Mouse (Mus musculus) forebrain, embryonic 12.5 days (tissue): ENCODE measurements around the gene Il2ra. TPM values are rescaled to one million over a fixed set of nuclear protein-coding genes. Genes with fewer than 3 reads are reported as not detected.

ENCODE experiments used
- ATAC-seq: fragments of 200-750 bp; cut with Nextera tagmentation; 2 replicates; pipeline ENCODE4 v1.8.0; 2017; ENCODE audit warnings: moderate TSS enrichment; ENCODE audit not compliant: low FRiP score
- H3K27ac ChIP-seq: fragments of 300-500 bp; sonication (generic); 2 replicates; pipeline ENCODE4 v1.5.1; 2016; ENCODE audit warnings: mild to moderate bottlenecking
- H3K27me3 ChIP-seq: fragments of 300-500 bp; sonication (generic); 2 replicates; pipeline ENCODE4 v1.6.1; 2016; ENCODE audit warnings: mild to moderate bottlenecking
- H3K36me3 ChIP-seq: fragments of 300-500 bp; sonication (generic); replicated peaks from 2 replicates; pipeline ENCODE4 v1.6.1; 2016; ENCODE audit warnings: mild to moderate bottlenecking
- H3K4me1 ChIP-seq: fragments of 300-500 bp; sonication (generic); 2 replicates; pipeline ENCODE4 v1.6.1; 2016
- H3K4me2 ChIP-seq: fragments of 300-500 bp; sonication (generic); 2 replicates; pipeline ENCODE4 v1.6.1; 2016; ENCODE audit warnings: mild to moderate bottlenecking, moderate library complexity
- H3K4me3 ChIP-seq: fragments of 300-500 bp; sonication (generic); replicated peaks from 2 replicates; pipeline ENCODE4 v1.5.1; 2016; ENCODE audit warnings: mild to moderate bottlenecking
- H3K9ac ChIP-seq: fragments of 300-500 bp; sonication (generic); 2 replicates; pipeline ENCODE4 v1.6.1; 2016; ENCODE audit warnings: mild to moderate bottlenecking
- H3K9me3 ChIP-seq: fragments of 300-500 bp; sonication (generic); 2 replicates; pipeline ENCODE4 v1.6.1; 2016
- WGBS: fragments of 180-500 bp; shearing (Covaris S2); methylation state at CpG from one replicate; pipeline ENCODE4 v1.1.7; 2016; 5-methylcytosine and 5-hydroxymethylcytosine counted together
- polyA plus RNA-seq: library from polyadenylated mRNA; unstranded; fragments of >200 nt; fragmentation: Nextera tagmentation; extraction: Ambion mirVana; gene quantifications from 2 replicates; pipeline ENCODE4 v1.2.1, GENCODE M21; 2016

Il2ra gene
- polyA plus RNA-seq, 1 experiment from 2014 or later = not detected

GRCm38 (mm10) chr2:11654990-11655931, 12.7 kb downstream of the Il2ra start:
- Histone ChIP-seq H3K27me3 (no peaks in the 10 kb centered on the region), H3K4me3 (no peak overlapping the region), H3K27ac (no peak overlapping the region), H3K4me1 (no peaks in the 10 kb centered on the region), H3K9me3 (no peaks in the 10 kb centered on the region), H3K4me2 (no peak overlapping the region), H3K36me3 (no peaks in the 10 kb centered on the region), H3K9ac (no peak overlapping the region)
- ATAC-seq = no peak
- WGBS = 75% methylated on average over 9 of the region's 9 CpGs

DNA sequence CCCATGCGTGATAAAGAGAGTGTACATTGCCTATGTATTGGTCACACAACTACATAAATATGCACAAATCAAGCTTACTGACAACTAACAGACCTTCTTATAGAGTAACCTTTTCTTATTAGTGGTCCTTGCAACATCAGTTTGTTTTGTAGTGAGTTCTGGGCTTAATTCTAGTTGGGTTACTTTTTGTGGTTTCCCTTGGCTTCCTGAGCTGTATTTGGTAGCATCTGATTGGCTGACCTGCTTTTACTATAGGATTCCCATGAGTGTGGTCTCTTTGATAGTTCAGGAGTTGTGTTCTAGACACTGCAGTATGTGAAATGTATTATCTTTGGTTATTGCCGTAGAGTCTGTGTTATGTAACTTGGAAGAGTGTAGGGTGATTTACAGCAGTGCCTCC, 15.0 kb downstream of the Il2ra start:
- H3K4me3 ChIP-seq = no peak overlapping the region
- no peak overlapping the region for H3K27ac ChIP-seq
- WGBS = 95% methylated on average over 2 of the region's 2 CpGs
- H3K4me2 ChIP-seq = no peak overlapping the region
- no peaks in the 10 kb centered on the region for H3K36me3 ChIP-seq
- H3K27me3 ChIP-seq = no peaks in the 10 kb centered on the region
- no peak for ATAC-seq
- no peak overlapping the region for H3K9ac ChIP-seq
- H3K4me1 ChIP-seq = no peaks in the 10 kb centered on the region
- no peaks in the 10 kb centered on the region for H3K9me3 ChIP-seq

GRCm38 (mm10) chr2:11659263-11659662, 16.7 kb downstream of the Il2ra start:
- Histone ChIP-seq H3K9ac (no peak overlapping the region), H3K4me3 (no peak overlapping the region), H3K27ac (no peak overlapping the region), H3K27me3 (no peaks in the 10 kb centered on the region), H3K9me3 (no peaks in the 10 kb centered on the region), H3K4me1 (no peaks in the 10 kb centered on the region), H3K36me3 (no peaks in the 10 kb centered on the region), H3K4me2 (no peak overlapping the region)
- ATAC-seq = no peak
- 31% methylated on average over 2 of the region's 2 CpGs for WGBS

GRCm38 (mm10) chr2:11662143-11662906, 19.7 kb downstream of the Il2ra start:
- H3K27me3 ChIP-seq = no peaks in the 10 kb centered on the region
- no peak overlapping the region for H3K27ac ChIP-seq
- no peak overlapping the region for H3K4me3 ChIP-seq
- H3K4me2 ChIP-seq = no peak overlapping the region
- H3K9ac ChIP-seq = no peak overlapping the region
- WGBS = 89% methylated on average over 6 of the region's 6 CpGs
- ATAC-seq = no peak
- H3K36me3 ChIP-seq = no peaks in the 10 kb centered on the region
- H3K9me3 ChIP-seq = no peaks in the 10 kb centered on the region
- H3K4me1 ChIP-seq = no peaks in the 10 kb centered on the region

DNA sequence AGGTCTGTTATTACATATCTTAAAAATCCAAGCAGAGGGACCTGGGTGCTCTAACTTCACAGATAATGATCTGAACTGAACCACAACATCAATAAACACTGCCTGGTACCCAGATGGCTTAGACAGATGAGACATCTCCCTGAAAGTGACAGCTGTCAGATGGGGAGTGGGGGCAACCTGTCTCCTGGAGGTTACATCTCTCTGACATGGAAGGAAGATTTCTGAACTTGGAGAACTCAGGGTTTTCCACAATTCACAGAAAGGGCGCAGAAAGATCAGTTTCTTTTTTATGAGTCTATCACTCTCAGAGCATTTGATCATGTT, 20.3 kb downstream of the Il2ra start:
- H3K27me3 ChIP-seq = no peaks in the 10 kb centered on the region
- H3K4me3 ChIP-seq = no peak overlapping the region
- no peaks in the 10 kb centered on the region for H3K36me3 ChIP-seq
- H3K9ac ChIP-seq = no peak overlapping the region
- H3K4me2 ChIP-seq = no peak overlapping the region
- H3K27ac ChIP-seq = no peak overlapping the region
- H3K4me1 ChIP-seq = no peaks in the 10 kb centered on the region
- no peak for ATAC-seq
- 96% methylated on average over 1 of the region's 1 CpGs for WGBS
- H3K9me3 ChIP-seq = no peaks in the 10 kb centered on the region

DNA sequence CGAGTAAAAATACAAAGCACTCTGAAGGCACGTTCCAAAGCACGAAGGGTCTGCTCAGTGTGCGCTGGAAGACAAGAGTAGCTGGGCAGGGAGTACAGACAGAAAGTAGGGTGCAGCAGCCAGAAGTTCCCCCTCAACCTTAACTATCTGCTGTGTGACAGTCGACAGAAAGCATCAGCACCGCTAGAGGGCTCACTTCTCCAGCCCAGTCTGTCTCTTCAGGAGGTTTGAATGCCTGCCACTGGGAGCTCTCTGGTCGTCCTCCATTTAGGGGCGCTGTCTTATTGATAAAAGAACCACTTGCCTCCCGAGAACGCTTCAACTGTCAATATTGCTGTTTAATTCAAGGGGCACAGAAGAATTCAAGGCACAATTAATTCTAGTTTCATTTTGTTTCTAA, 21.4 kb downstream of the Il2ra start:
- Histone ChIP-seq H3K27me3 (no peaks in the 10 kb centered on the region), H3K4me1 (no peaks in the 10 kb centered on the region), H3K4me2 (peak overlapping the region; percentile 36), H3K27ac (no peak overlapping the region), H3K36me3 (no peaks in the 10 kb centered on the region), H3K9me3 (no peaks in the 10 kb centered on the region), H3K4me3 (0 out of 2 replicates have a peak overlapping the region, but pooled peaks have one; percentile 8), H3K9ac (no peak overlapping the region)
- WGBS = 2% methylated on average over 10 of the region's 10 CpGs
- ATAC-seq = peak; percentile 83; the same call in 1 of the 2 replicates

GRCm38 (mm10) chr2:11664367-11664766, 21.8 kb downstream of the Il2ra start:
- no peak overlapping the region for H3K27ac ChIP-seq
- 0 out of 2 replicates have a peak overlapping the region, but pooled peaks have one; percentile 8 for H3K4me3 ChIP-seq
- no peak; the same call in 1 of the 2 replicates for ATAC-seq
- H3K4me1 ChIP-seq = no peaks in the 10 kb centered on the region
- no peak overlapping the region for H3K9ac ChIP-seq
- 48% methylated on average over 6 of the region's 6 CpGs for WGBS
- no peaks in the 10 kb centered on the region for H3K27me3 ChIP-seq
- no peaks in the 10 kb centered on the region for H3K9me3 ChIP-seq
- no peaks in the 10 kb centered on the region for H3K36me3 ChIP-seq
- peak overlapping the region; percentile 36 for H3K4me2 ChIP-seq

DNA sequence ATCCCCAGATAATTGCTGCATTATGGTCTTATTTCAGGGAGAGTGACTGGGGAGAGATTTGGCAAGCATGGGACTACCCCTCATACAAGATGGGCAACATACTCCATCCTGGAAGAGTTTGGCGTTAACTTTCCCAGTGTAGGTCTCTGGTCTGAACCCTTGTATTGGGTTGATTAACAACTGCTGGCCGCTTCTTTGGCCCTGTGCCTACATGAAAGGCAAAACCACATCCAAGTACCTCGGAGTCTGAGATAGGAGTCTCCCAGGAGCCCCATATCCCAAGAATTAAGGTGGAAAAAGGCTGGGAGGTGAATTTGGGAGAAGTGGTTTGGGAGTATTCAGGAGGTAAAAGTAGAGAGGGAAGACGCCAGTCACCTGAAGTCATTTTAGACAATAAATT, 22.2 kb downstream of the Il2ra start:
- no peaks in the 10 kb centered on the region for H3K9me3 ChIP-seq
- no peak overlapping the region for H3K4me3 ChIP-seq
- H3K4me2 ChIP-seq = no peak overlapping the region
- 92% methylated on average over 4 of the region's 4 CpGs for WGBS
- H3K27ac ChIP-seq = no peak overlapping the region
- no peaks in the 10 kb centered on the region for H3K4me1 ChIP-seq
- H3K27me3 ChIP-seq = no peaks in the 10 kb centered on the region
- H3K36me3 ChIP-seq = no peaks in the 10 kb centered on the region
- no peak overlapping the region for H3K9ac ChIP-seq
- no peak for ATAC-seq

GRCm38 (mm10) chr2:11665326-11665725, 22.7 kb downstream of the Il2ra start:
- 92% methylated on average over 3 of the region's 3 CpGs for whole genome bisulfite sequencing
- no peak overlapping the region for H3K4me2 ChIP-seq
- no peaks in the 10 kb centered on the region for H3K36me3 ChIP-seq
- no peak overlapping the region for H3K9ac ChIP-seq
- no peak overlapping the region for H3K27ac ChIP-seq
- no peaks in the 10 kb centered on the region for H3K27me3 ChIP-seq
- no peak overlapping the region for H3K4me3 ChIP-seq
- no peaks in the 10 kb centered on the region for H3K9me3 ChIP-seq
- no peaks in the 10 kb centered on the region for H3K4me1 ChIP-seq
- ATAC-seq = no peak

- Histone ChIP-seq H3K9ac (no peak overlapping the region), H3K9me3 (no peaks in the 10 kb centered on the region), H3K4me1 (no peaks in the 10 kb centered on the region), H3K27me3 (no peaks in the 10 kb centered on the region), H3K4me2 (no peak overlapping the region), H3K36me3 (no peaks in the 10 kb centered on the region), H3K27ac (no peak overlapping the region), H3K4me3 (no peak overlapping the region)
- WGBS = 28% methylated on average over 3 of the region's 3 CpGs
- ATAC-seq = no peak
Measured at GRCm38 (mm10) chr2:11672144-11672543, 29.5 kb downstream of the Il2ra start.

- no peak overlapping the region for H3K4me2 ChIP-seq
- no peak overlapping the region for H3K9ac ChIP-seq
- H3K27ac ChIP-seq = no peak overlapping the region
- H3K4me3 ChIP-seq = no peak overlapping the region
- no peaks in the 10 kb centered on the region for H3K36me3 ChIP-seq
- H3K4me1 ChIP-seq = no peaks in the 10 kb centered on the region
- H3K9me3 ChIP-seq = no peaks in the 10 kb centered on the region
- ATAC-seq = no peak
- 87% methylated on average over 7 of the region's 7 CpGs for WGBS
- H3K27me3 ChIP-seq = no peaks in the 10 kb centered on the region
Measured at GRCm38 (mm10) chr2:11679626-11680025, 37.0 kb downstream of the Il2ra start.

DNA sequence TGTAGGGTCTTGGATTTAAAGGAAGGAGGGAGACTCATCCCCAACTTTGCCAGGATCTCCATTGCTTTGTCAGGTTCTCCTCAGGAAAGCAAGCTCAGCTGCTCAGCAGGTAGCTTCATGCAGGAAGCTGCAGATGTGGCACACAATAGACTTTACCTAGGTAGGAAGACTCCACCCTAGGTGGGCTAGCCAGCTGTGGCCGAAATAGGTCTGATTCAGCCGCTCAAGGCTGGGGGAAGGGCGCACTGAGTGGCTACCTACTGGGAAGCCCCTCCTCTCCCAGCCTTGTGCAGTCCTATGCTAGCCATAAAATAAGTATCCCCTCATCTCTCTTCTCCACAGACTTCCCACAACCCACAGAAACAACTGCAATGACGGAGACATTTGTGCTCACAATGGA, 40.1 kb downstream of the Il2ra start:
- no peak overlapping the region for H3K27ac ChIP-seq
- no peaks in the 10 kb centered on the region for H3K27me3 ChIP-seq
- no peak for ATAC-seq
- no peaks in the 10 kb centered on the region for H3K9me3 ChIP-seq
- no peak overlapping the region for H3K9ac ChIP-seq
- H3K36me3 ChIP-seq = no peaks in the 10 kb centered on the region
- no peak overlapping the region for H3K4me2 ChIP-seq
- 58% methylated on average over 4 of the region's 4 CpGs for WGBS
- no peak overlapping the region for H3K4me3 ChIP-seq
- H3K4me1 ChIP-seq = no peaks in the 10 kb centered on the region
